Mouse (Mus musculus): ENCODE measurements around the gene Card10. TPM values are rescaled to one million over a fixed set of nuclear protein-coding genes. Genes with fewer than 3 reads are reported as not detected.

Card10 gene
- polyA plus RNA-seq, 1 experiment from 2014 or later: 5.2 TPM

- H3K36me3 ChIP-seq (ENCODE audit: control insufficient read depth, insufficient read depth, low read length): peaks cover 2% of the 10 kb centered on the region; the same call in 1 of the 2 replicates
- peak overlapping the region; percentile 46 for H3K27ac ChIP-seq (ENCODE audit: low read length)
- 0 out of 2 replicates have a peak, but pooled peaks cover 8% of the 10 kb centered on the region for H3K4me1 ChIP-seq (ENCODE audit: control insufficient read depth, insufficient read depth, low read length)
- WGBS: 45% methylated on average over 4 of the region's 4 CpGs
- H3K9me3 ChIP-seq (ENCODE audit: control insufficient read depth, low read length): peaks cover 6% of the 10 kb centered on the region; the same call in 1 of the 2 replicates
- peak overlapping the region; percentile 40 for H3K4me3 ChIP-seq (ENCODE audit: low read length)
- 0 out of 2 replicates have a peak, but pooled peaks have one; percentile 22 for ATAC-seq
- H3K9ac ChIP-seq (ENCODE audit: low read depth, low read length): peak overlapping the region; percentile 53
- peak overlapping the region; percentile 46 for H3K4me2 ChIP-seq (ENCODE audit: low read depth, low read length)
- H3K27me3 ChIP-seq (replicated peaks; ENCODE audit: control insufficient read depth, insufficient read depth, low read length): no peaks in the 10 kb centered on the region
Measured at GRCm38 (mm10) chr15:78772368-78772763, 30.5 kb downstream of the Card10 start.

DNA sequence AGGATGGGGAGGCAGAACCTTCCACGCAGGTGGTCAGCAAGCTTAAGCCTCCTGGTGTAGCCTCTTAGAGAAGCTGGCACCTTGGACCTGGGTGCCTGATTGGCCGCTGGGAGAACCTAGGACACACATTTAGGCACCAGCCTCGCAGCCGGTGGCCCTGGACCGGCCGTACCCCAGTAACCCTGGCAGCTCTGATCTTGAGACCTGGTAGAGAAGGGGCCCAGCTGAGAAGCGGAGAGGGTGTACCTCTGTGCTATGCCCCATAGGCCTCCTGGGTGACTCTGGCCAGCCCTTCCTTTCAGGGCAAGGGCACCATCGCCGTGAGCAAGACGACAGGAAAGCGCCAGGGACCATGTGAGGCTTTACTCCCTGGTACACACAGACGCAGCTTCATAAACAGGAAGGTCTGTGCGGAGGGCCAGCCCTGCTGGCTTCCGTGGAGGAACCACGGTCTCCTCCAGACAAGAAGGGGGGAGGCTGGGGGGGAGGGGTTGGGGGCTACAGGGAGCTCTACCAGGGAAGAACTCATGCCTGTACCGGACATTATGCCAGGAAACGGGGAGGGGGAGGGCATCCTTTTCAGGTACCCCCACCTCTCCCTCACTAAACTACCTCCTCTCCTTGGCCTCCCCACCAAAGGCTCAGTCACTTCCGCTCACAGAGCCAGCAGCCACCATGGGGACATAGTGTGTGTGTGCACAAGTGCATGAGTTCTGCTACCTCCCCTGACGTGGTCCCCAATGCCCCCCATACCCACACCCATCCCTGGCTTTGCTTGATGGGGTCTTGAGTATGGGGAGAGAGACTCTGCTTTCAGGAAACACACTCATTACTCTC is 31.1 kb downstream of the Card10 start:
- Histone ChIP-seq H3K4me2 (ENCODE audit: low read depth, low read length) (peak overlapping the region; percentile 46), H3K4me3 (ENCODE audit: low read length) (peak overlapping the region; percentile 40), H3K27ac (ENCODE audit: low read length) (peak overlapping the region; percentile 57), H3K9ac (ENCODE audit: low read depth, low read length) (peak overlapping the region; percentile 38), H3K9me3 (ENCODE audit: control insufficient read depth, low read length) (peaks cover 6% of the 10 kb centered on the region; the same call in 1 of the 2 replicates), H3K27me3 (replicated peaks; ENCODE audit: control insufficient read depth, insufficient read depth, low read length) (no peaks in the 10 kb centered on the region), H3K36me3 (ENCODE audit: control insufficient read depth, insufficient read depth, low read length) (peaks cover 2% of the 10 kb centered on the region; the same call in 1 of the 2 replicates), H3K4me1 (ENCODE audit: control insufficient read depth, insufficient read depth, low read length) (0 out of 2 replicates have a peak, but pooled peaks cover 8% of the 10 kb centered on the region)
- peak; percentile 34 for ATAC-seq
- 52% methylated on average over 19 of the region's 19 CpGs for WGBS

- Histone ChIP-seq H3K9ac (ENCODE audit: low read depth, low read length) (no peak overlapping the region; the same call in 1 of the 2 replicates), H3K9me3 (ENCODE audit: control insufficient read depth, low read length) (peaks cover 6% of the 10 kb centered on the region; the same call in 1 of the 2 replicates), H3K4me2 (ENCODE audit: low read depth, low read length) (peak overlapping the region; percentile 17), H3K4me3 (ENCODE audit: low read length) (peak overlapping the region; percentile 20), H3K36me3 (ENCODE audit: control insufficient read depth, insufficient read depth, low read length) (peaks cover 2% of the 10 kb centered on the region; the same call in 1 of the 2 replicates), H3K27ac (ENCODE audit: low read length) (peak overlapping the region; percentile 57), H3K27me3 (replicated peaks; ENCODE audit: control insufficient read depth, insufficient read depth, low read length) (no peaks in the 10 kb centered on the region), H3K4me1 (ENCODE audit: control insufficient read depth, insufficient read depth, low read length) (0 out of 2 replicates have a peak, but pooled peaks cover 8% of the 10 kb centered on the region)
- ATAC-seq: no peak
- WGBS: 42% methylated on average over 5 of the region's 5 CpGs
Measured at GRCm38 (mm10) chr15:78770983-78771355, 31.9 kb downstream of the Card10 start.

GRCm38 (mm10) chr15:78770234-78770982 is 32.4 kb downstream of the Card10 start:
- Histone ChIP-seq H3K27ac (ENCODE audit: low read length) (no peak overlapping the region; the same call in 1 of the 2 replicates), H3K27me3 (replicated peaks; ENCODE audit: control insufficient read depth, insufficient read depth, low read length) (no peaks in the 10 kb centered on the region), H3K9ac (ENCODE audit: low read depth, low read length) (no peak overlapping the region), H3K4me1 (ENCODE audit: control insufficient read depth, insufficient read depth, low read length) (0 out of 2 replicates have a peak, but pooled peaks cover 8% of the 10 kb centered on the region), H3K36me3 (ENCODE audit: control insufficient read depth, insufficient read depth, low read length) (no peaks in the 10 kb centered on the region), H3K9me3 (ENCODE audit: control insufficient read depth, low read length) (peaks cover 6% of the 10 kb centered on the region; the same call in 1 of the 2 replicates), H3K4me3 (ENCODE audit: low read length) (no peak overlapping the region), H3K4me2 (ENCODE audit: low read depth, low read length) (peak overlapping the region; percentile 17; the same call in 1 of the 2 replicates)
- no peak for ATAC-seq
- WGBS: 59% methylated on average over 9 of the region's 9 CpGs

GRCm38 (mm10) chr15:78769064-78769463 is 33.8 kb downstream of the Card10 start:
- Histone ChIP-seq H3K4me2 (ENCODE audit: low read depth, low read length) (no peak overlapping the region), H3K4me1 (ENCODE audit: control insufficient read depth, insufficient read depth, low read length) (0 out of 2 replicates have a peak, but pooled peaks cover 8% of the 10 kb centered on the region), H3K9me3 (ENCODE audit: control insufficient read depth, low read length) (peaks cover 6% of the 10 kb centered on the region; the same call in 1 of the 2 replicates), H3K27me3 (replicated peaks; ENCODE audit: control insufficient read depth, insufficient read depth, low read length) (no peaks in the 10 kb centered on the region), H3K9ac (ENCODE audit: low read depth, low read length) (no peak overlapping the region), H3K4me3 (ENCODE audit: low read length) (no peak overlapping the region), H3K36me3 (ENCODE audit: control insufficient read depth, insufficient read depth, low read length) (no peaks in the 10 kb centered on the region), H3K27ac (ENCODE audit: low read length) (no peak overlapping the region)
- WGBS: 86% methylated on average over 4 of the region's 4 CpGs
- ATAC-seq: no peak

DNA sequence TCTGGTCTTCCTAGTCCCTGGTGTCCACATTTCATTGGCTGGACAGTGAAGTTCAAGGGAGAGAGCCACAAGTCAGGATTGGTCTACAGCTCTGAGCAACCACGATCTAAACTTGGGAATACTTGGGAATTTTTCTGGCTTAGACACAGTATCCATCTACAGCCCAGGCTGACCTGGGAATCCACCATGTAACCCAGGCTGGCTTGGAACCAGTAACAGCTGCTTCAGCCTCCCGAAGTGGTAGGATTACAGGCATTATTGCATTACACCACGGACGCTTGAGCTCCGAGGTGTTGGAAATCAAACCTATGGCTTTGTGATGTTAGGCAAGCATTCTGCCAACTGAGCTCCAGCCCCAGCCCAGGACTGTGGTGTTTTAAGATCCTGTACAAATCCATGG is 39.1 kb downstream of the Card10 start:
- WGBS: 77% methylated on average over 5 of the region's 5 CpGs
- Histone ChIP-seq H3K36me3 (ENCODE audit: control insufficient read depth, insufficient read depth, low read length) (no peaks in the 10 kb centered on the region), H3K4me2 (ENCODE audit: low read depth, low read length) (no peak overlapping the region), H3K4me3 (ENCODE audit: low read length) (no peak overlapping the region), H3K4me1 (ENCODE audit: control insufficient read depth, insufficient read depth, low read length) (no peaks in the 10 kb centered on the region), H3K9ac (ENCODE audit: low read depth, low read length) (no peak overlapping the region), H3K9me3 (ENCODE audit: control insufficient read depth, low read length) (peaks cover under 1% of the 10 kb centered on the region; the same call in 1 of the 2 replicates), H3K27me3 (replicated peaks; ENCODE audit: control insufficient read depth, insufficient read depth, low read length) (no peaks in the 10 kb centered on the region), H3K27ac (ENCODE audit: low read length) (no peak overlapping the region)
- no peak for ATAC-seq

GRCm38 (mm10) chr15:78763210-78763609 is 39.6 kb downstream of the Card10 start:
- Histone ChIP-seq H3K4me3 (ENCODE audit: low read length) (no peak overlapping the region), H3K36me3 (ENCODE audit: control insufficient read depth, insufficient read depth, low read length) (no peaks in the 10 kb centered on the region), H3K4me1 (ENCODE audit: control insufficient read depth, insufficient read depth, low read length) (no peaks in the 10 kb centered on the region), H3K9ac (ENCODE audit: low read depth, low read length) (no peak overlapping the region), H3K27me3 (replicated peaks; ENCODE audit: control insufficient read depth, insufficient read depth, low read length) (no peaks in the 10 kb centered on the region), H3K9me3 (ENCODE audit: control insufficient read depth, low read length) (no peaks in the 10 kb centered on the region), H3K27ac (ENCODE audit: low read length) (no peak overlapping the region), H3K4me2 (ENCODE audit: low read depth, low read length) (no peak overlapping the region)
- ATAC-seq: no peak
- WGBS: 34% methylated on average over 9 of the region's 10 CpGs

DNA sequence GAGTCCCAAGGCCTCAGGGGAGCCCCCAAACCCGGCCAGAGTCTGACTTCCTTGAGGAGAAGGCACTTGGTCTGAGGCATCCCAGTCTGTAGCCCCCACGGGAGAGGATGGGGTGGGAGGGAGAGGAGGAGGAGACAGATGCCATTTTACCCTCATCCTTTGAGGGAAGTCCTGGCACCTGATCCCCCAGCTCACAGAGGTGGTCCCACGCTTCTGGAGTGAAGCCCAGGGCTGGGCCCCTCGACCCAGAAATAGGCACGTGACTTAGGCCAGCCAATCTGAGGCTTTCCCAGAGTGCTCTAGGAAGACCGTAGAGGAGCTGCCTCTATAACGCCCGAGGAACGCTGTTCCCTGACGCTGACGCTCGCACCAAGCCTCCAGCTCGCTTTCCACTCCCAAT is 41.7 kb downstream of the Card10 start:
- H3K4me2 ChIP-seq (ENCODE audit: low read depth, low read length): no peak overlapping the region
- H3K9me3 ChIP-seq (ENCODE audit: control insufficient read depth, low read length): no peaks in the 10 kb centered on the region
- H3K27me3 ChIP-seq (replicated peaks; ENCODE audit: control insufficient read depth, insufficient read depth, low read length): no peaks in the 10 kb centered on the region
- H3K27ac ChIP-seq (ENCODE audit: low read length): no peak overlapping the region
- H3K4me1 ChIP-seq (ENCODE audit: control insufficient read depth, insufficient read depth, low read length): no peaks in the 10 kb centered on the region
- no peak overlapping the region for H3K4me3 ChIP-seq (ENCODE audit: low read length)
- whole genome bisulfite sequencing: 82% methylated on average over 13 of the region's 13 CpGs
- ATAC-seq: no peak
- no peak overlapping the region for H3K9ac ChIP-seq (ENCODE audit: low read depth, low read length)
- no peaks in the 10 kb centered on the region for H3K36me3 ChIP-seq (ENCODE audit: control insufficient read depth, insufficient read depth, low read length)

- Histone ChIP-seq H3K27ac (ENCODE audit: low read length) (no peak overlapping the region), H3K9me3 (ENCODE audit: control insufficient read depth, low read length) (no peaks in the 10 kb centered on the region), H3K4me1 (ENCODE audit: control insufficient read depth, insufficient read depth, low read length) (no peaks in the 10 kb centered on the region), H3K4me2 (ENCODE audit: low read depth, low read length) (no peak overlapping the region), H3K9ac (ENCODE audit: low read depth, low read length) (no peak overlapping the region), H3K36me3 (ENCODE audit: control insufficient read depth, insufficient read depth, low read length) (no peaks in the 10 kb centered on the region), H3K4me3 (ENCODE audit: low read length) (no peak overlapping the region), H3K27me3 (replicated peaks; ENCODE audit: control insufficient read depth, insufficient read depth, low read length) (no peaks in the 10 kb centered on the region)
- 80% methylated on average over 6 of the region's 6 CpGs for WGBS
- no peak for ATAC-seq
Measured at GRCm38 (mm10) chr15:78758132-78758531, 44.7 kb downstream of the Card10 start.
